Mouse (Mus musculus) spleen, postnatal 36 days (tissue): ENCODE data around the gene Gpc6.

ENCODE experiments used
- DNase-seq, 2 experiments: peaks; one replicate each; pipeline ENCODE4 v3.0.0; 2022; ENCODE audit warnings: low spot score in 2 of 2, mixed read lengths in 1 of 2

Gpc6 gene

DNA sequence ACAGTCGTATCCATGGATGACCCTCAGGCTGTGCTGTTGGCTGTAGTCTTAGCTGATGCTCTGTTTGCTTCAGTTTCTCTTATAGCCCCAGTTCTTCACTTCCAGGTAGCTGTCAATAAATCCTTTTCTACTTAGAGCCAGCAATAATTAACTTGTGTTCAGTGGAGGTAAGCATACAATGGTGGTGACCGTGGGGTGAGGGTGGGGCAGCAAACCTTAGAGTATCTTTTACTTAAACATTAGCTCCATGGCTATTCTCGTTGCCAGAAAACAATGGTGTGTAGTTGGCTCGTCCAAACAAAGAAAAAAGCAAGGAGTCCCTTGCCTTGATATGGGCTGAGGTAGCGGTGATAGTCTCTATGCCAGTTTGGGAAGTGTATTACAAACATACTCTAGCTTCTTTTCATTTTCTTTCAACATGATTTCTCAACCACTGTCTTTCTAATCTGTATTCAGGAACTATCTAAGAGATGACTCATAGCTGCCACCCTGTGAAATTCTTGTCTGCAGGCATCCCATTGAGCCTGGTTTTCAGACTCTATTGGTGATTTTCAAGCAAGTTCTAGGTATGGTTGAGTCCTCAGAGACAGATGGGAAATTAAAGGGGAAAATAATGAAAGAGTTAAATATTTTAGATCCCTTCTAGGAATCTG lies 22.9 kb downstream of the Gpc6 start:
- DNase-seq: no peak

DNA sequence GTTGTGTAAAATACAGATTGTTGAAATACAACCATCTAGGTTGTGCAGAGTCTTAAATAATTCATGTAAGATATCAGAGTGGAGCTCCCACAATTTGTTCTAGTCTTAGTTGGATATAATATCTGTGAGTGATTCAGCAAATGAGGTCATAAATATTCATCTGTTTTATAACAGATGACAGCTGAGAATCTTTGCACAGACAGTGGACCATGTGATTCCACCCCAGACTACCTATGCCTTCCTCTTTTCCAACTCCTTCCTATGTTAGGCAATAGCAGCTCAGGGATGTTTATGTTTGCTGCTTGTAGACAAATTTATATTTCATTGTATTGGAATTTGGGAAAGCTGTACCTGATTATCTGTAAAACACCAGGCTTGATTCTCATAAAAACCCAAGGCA lies 32.0 kb downstream of the Gpc6 start:
- DNase-seq: no peak

DNA sequence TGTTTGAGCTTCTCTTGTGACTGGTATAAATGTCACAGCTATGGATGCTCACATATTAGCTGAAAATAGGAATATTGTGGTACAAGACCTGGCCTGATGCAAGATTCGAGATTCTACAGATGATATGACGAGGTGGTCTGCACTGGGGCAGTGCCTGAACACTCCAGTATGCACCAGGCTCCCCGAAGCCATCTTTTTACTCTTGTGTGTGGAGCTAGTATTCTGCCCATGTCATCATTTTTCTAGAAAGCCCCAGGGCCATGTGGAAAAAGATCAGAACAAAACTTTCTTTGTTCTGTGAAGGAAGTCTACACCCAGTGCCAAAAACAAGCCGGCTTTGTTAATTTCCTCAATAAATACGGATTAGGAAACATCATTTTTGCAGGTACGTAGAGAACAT lies 39.7 kb downstream of the Gpc6 start:
- no peak for DNase-seq

DNA sequence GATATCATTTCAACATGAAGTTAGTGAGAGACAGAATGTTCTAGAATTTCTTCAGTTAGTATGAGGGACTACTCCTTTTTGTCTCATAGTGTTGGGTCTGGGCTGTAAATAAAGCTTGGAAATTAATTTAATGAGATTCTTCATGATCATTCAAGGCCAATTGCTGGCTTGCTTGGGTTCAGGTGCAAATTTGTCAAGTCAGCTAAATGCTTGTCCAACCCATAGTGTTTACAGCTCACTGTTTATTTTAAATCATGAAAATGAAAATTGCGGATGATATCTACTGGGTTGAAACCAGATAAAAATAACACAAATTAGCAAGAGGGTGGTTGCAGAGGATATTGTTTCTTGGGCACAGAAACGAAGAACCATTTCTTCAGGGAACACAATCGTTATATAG lies 49.6 kb downstream of the Gpc6 start:
- no peak for DNase-seq

DNA sequence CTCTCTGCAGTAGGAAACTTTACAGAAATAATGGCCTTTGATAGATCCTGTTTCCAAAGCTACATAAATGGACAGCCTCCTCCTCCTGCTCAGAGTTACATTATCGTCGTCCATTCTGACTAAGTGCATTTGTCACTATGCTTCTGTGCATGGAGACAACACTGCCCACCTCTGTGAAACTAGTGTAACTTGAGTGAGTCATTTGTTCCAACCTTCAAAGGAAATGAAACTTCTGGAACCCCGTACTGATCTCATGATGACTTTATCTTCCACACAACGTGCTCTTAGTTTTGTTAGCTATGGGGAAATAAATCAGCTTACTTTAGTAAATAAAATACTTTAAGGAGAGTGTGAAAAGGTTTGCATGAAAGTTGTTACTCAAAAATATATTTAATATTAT lies 50.1 kb downstream of the Gpc6 start:
- DNase-seq: no peak

DNA sequence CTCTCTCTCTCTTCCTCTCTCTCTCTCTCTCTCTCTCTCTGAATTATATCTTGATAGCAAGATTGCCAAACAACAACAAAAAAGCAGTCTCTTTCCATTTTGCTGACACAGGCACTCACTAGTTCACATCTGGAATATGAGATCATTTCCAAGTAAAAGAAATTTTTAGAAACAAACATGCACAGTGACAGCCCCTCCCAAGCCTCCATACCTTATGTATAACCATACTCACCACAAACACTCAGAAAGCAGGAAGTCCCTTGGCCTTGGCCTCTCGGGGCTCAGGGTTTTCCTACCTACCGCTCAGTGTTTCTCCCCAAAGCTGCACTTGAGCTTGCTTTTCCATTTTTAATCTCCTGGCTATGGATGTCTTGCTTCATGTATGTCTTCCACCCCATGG lies 52.1 kb downstream of the Gpc6 start:
- DNase-seq: no peak

DNA sequence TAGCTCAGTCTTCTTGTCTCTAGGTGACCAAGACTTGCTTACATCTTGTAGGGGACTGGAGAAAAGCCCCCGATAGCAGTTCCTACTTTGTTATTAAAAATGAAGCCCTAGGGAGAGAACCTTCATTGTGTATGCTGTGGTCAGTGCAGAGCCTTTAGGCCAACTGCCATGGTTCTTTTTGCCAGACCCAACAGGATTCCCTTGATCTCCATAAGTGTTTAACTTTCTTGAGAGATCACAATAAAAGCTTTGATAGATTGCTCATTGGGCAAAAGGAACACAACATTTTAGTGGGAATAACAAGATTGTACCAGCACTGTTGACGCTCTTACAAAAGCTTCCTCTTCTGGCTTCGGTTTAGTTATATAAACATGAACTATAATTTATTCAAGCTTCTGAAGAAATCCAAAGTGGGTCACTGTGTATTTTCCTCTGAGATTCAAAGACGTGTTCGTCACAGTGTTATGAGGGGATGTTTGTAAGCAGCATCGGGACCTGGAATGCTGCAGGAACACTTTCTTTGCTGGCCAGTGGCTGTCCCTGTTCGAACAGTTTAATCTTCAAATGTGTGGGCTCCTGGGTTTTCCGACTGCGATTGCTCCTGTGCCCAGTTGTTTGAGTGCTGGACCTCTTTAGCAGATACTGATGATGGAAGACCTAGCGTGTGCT lies 54.7 kb downstream of the Gpc6 start:
- DNase-seq: no peak

DNA sequence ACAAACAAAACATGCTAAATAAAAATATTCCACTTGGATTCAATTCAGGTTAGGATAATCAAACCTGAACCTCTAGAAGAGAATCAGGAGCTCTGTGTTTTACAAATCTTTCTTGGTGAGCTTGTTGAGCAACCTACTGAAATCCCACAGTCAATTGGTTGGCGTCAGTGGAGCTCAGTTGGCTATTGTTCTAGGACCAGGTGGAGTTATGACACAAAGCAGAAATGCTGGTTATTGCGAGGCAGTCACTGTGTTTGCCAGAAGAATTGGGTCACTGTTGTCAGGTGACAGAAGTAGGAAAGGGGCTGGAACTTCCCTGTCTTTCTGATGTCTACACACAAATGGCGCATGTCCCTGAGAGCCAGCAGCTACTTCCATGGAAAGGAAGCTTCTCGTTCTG lies 56.6 kb downstream of the Gpc6 start:
- DNase-seq: no peak

DNA sequence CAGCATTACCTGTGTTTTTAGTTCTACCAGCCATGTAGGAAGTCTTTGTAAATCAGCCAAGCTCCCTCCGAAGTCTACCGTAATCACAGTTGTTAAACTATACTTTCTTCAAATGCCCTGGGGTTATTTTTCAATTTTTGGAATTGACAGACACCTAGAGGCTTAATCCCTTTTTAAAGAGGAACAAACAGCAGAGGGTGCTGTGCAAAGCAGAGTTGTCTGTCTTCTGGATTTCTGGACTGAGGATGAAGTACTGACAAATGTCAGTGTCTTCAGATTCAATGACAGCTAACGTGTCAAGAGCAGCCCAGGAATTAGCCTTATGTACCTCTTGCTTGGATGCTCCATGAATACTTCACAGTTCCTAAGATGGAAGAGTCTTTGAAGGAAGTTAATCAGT lies 62.2 kb downstream of the Gpc6 start:
- no peak for DNase-seq

DNA sequence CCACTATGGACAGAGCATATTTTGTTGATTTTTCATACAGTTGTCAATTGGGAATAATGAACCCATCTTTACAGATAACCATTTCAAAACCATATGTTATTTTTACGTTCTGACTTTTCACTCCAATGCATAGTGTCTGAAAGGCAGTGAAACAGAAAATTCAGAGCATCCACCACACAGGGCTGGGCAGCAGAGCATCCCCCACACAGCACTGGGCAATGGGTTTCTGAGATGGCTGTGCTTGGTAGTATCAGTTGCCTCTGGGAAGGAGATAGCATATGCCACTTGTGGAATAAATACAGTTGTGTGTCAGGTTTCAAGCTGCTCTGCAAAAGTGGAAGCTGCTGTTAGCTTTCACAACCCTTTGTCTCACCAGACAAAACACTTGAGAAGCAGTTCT lies 75.3 kb downstream of the Gpc6 start:
- DNase-seq: no peak

DNA sequence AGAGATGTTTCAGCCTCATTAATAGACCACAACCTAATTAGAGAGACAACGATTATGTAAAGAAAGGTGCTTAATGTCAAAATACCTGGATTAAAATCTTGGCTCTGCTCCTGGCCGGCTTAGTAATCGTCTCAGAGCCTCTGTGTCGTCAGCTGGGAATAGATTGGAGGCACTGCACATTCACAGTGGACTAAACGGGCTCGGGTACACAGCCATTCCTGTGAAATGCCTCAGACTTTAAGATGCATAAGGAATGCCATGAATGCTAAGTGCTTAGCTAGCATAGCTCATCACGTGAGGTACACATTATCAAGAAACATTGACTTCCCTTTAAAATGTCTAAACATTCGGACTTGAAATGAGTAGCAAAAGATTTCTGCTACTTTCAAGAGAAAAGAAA lies 77.2 kb downstream of the Gpc6 start:
- no peak for DNase-seq

DNA sequence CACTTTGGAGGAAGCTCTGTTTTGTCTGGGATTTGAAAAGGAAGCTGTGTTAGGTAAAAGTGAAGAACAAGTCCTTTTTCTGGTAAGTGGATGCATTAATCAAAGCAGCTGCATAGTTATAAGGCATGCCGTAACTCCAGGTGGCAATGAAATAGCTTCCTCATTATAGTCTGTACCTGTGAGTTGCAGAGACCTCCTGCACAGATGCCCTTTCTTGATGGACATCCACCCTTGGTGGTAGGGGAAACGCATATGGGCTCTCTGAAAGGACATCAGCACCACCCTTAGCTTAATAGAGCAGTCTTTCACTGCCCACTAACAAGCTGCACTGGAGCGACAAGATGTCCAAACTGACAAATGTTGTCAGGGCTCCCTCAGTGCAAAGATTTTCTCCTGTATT lies 83.7 kb downstream of the Gpc6 start:
- DNase-seq: no peak

DNA sequence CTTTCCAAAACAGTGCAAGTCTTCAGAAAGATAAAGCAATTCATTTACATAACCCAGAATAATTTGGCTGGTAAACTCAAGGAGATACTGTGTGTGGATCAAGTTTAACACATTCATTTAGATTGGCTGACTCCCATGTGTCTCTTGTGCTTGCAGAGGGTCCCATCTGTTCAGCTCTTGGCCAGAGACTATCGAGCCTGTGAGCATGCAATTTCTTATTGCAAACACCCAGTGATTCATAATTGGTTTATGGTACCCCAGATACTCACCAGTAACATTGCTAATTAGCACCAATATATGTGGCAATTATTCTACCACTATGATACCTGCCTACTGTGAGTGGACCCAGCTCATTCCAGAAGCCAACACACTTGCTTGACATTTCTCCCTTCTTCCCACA lies 87.9 kb downstream of the Gpc6 start:
- DNase-seq: no peak

DNA sequence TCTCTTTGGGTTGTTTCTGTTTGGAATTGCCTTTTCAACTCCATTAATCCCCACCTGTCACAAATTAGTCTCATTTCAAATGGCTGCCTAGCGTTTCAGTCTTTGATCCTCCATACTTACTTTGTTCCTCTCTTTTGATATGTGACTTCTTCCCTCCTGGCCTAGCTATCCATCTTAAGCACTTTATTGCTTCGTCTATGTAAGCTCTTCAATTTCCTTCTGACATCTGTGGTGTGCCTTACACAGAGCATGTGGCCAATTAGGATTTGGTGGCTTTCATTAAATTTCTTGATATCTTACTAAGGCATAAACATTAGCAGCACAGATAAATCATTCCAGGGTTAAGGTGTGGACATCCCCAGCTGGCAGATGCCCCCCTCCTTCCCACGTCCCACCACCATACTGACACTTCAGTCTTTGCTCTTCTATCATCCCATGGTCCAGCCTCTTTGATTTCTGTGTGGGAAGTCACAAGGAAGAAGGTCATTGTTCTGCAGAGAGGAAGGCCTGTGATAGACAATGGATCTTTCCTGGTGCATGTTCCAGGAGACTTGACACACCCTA lies 88.5 kb downstream of the Gpc6 start:
- DNase-seq: no peak

DNA sequence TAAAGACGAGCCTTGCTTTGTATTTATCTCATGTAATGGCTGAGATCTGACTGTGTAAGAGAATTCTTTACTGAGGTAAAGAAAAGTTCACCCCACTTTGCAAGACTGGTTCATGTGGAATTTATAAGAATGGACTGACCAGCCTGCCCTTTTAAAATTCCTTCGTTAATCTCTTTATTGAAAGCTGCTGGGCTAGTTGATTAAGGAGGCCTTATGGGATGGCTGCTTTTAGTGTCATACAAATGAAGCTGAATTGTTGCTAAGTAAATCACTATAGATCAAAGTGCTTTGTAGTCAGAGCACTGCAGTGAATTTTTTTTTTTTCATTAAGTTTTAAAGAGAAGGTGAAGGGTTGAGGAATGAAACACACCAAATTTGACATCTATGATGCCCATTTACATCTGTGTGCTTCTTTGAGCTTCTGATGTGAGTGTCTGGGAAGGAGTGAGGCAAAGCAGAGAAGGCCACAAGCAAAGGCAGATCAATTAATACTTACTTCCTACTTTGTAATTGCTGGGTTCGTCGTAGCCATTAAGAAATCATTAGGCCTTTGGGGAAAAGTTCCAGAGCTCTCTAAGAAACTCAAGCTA lies 90.3 kb downstream of the Gpc6 start:
- no peak for DNase-seq

DNA sequence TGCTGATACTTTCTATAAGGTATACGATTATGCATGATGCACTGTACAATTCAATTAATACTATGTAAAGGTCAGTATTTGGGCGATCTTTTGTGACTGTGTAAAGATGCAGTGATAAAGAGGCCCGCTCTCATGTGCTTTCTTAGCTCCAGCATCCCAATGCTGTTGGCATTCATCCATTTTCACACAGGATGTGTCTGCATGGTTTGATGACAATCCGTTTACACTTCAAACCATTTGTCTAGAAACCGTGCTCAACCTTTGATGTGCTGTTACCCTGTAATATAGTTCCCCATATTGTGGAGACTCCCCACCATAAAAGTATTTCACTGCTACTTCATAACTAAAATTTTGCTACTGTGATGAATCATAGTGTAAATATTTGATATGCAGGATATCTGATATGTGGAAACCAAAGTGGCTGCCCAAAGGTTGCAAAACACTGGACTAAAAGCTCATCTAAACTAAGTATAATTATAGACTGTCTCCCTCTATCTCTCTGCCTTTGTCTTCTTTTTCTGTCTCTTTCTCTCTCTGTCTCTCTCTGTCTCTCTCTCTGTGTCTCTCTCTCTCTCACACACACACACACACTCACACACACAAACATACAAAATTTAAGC lies 97.2 kb downstream of the Gpc6 start:
- DNase-seq: no peak

DNA sequence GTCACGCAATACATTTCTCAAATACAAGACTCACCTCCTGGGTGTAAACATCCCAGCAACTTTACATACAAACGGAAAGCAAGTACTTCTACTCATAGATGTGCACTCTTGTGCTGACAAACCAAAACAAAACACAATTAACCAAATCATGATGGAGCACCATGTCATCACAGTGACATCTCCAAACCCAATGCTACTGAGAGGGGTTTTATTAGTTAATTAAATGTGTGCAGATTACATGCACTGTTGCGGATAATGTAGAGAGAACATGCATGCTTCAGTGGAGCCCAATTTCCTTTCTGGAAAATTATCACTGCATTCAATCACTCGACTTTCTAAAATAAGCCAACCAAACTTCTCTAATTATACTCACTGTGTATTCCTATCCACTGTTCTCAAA lies 109.0 kb downstream of the Gpc6 start:
- DNase-seq: no peak

DNA sequence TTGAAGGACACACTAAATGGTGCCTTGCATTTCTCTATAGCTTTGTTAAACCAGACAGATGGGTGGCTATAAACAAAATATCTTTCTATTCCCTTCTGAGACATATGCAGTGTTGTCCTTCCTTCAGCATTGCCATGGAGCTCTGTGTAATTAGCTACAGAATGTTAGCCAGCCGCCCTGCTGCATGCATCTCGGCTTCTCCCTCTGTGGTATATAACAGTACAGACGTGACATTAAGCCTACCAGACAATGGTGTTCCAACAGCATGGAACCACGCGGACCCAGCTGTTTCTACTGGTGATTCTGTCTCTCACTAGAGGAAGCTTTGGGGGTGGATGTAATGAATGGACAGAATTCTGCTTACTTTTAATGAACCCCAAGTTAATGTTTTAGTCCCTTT lies 115.9 kb downstream of the Gpc6 start:
- no peak for DNase-seq

DNA sequence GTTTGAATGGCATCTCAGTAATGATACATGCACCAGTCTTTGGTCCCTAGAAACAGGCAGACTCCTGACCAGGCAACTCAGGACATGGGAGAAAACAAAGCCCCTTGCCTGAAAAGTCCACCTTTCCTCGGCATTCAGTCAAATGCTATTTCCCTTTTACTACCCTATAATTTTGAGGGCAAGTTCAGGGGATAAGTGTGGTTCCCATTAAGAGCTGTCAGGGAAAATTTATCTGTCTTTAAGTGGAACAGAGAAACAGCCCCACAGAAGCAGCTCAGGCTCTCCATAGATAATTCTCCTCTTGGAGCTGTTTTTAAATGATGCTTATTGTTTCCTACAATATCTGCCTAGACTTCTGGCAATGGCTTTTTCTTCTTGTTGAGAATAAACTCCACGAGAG lies 123.8 kb downstream of the Gpc6 start:
- DNase-seq: no peak

DNA sequence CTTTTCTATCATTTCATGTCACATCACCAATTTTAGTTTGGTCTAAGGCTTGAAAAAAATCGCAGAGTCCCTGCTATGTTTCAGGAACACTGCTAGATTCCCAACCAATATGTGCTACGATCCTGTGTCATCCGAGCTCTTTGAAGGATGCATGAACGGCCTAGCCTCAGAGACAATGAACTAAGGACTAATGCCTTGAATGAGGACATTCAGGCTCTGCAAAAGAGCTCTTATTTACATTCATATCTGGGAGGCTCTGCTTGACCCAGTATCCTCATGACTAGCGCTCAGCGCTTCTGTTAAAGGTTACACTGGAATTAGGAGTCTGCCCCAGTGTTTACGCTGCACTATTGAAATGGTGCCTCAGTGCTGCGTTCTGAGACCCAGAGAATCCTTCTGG lies 125.8 kb downstream of the Gpc6 start:
- no peak for DNase-seq

DNA sequence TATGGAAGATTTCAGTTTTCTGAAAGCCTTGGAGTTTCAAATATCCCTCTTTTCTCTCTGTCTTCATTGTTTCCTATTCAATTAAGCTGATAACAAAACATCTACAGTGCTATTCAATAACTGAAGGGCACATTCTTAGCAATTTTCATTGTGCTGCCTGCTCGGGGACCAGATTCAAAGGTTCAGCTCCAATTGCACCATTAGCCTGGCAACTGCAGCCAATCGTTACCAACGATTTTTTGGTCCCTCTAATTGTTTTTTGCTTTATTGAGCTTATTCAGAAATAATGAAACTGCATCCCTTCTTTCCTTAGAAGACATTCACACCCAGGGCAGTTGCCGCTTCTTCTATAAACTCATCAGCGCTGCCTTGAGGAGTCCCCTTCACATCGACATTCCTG lies 128.2 kb downstream of the Gpc6 start:
- DNase-seq: no peak

DNA sequence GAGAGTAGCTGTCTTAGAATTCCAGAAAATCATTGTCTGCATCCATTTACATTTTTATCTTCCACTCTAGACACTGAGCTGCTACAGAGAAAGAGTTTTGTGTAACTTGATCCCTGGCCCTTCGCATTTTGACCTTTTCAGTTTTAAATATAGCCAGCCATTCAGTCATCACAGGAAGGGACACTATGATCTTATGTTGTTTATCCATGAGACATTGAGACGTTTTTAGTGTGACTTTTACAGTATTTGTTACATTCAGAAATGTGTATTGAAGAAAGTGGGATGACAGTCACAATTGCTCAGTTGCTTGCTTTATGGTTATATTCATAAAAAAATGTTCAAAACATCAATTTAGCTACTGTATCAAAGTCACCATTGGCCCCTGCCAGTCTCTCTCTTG lies 130.0 kb downstream of the Gpc6 start:
- DNase-seq: no peak

DNA sequence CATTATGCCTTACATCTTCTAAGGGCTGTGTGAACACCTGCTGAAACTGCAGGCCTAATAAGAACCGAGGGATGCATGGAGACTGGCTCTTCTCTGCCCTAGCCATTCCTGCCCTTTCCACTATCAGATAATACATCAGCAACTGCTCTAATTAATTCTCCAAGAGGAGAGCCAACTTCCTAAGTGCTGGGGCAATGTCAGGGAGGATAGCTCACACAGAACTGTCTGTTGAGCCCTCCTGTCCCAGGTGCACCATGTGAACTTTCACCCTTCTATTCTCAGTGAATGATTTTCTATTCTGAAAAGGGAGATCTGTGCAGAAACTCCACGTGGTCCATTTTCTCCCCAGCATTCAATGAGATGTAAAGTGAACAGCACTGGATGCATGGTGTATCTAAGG lies 136.0 kb downstream of the Gpc6 start:
- DNase-seq: no peak
